Mouse (Mus musculus) olfactory bulb, adult 2 months (tissue): ENCODE data around the gene Gramd4.

Experiments used
- CTCF ChIP-seq: fragments of 200-500 bp; IDR thresholded peaks from 2 replicates; pipeline ENCODE4 v1.5.1; 2012; ENCODE audit warnings: low read depth, mild to moderate bottlenecking, low read length, moderate library complexity; ENCODE audit not compliant: insufficient read depth
- POLR2A ChIP-seq: fragments of 200-500 bp; IDR thresholded peaks from 2 replicates; pipeline ENCODE4 v1.6.1; 2012; ENCODE audit warnings: mild to moderate bottlenecking, low read depth, low read length, moderate library complexity; ENCODE audit not compliant: insufficient read depth

- TF ChIP-seq CTCF (no peak), POLR2A (no peak)
Observed at GRCm38 (mm10) chr15:86110361-86111103, 53.0 kb downstream of the Gramd4 start.
